Mouse (Mus musculus): ENCODE data around the gene Gp5. TPM values are rescaled to one million over a fixed set of nuclear protein-coding genes. Genes with fewer than 3 reads are reported as not detected.

Gp5 gene
- 49.0 and 59.2 TPM in 2 replicates for total RNA-seq (2012; rRNA removed)
- polyA plus RNA-seq (2012; ENCODE audit: insufficient read depth in 1 of 2, insufficient read length in 2 of 2, low read depth in 1 of 2, low replicate concordance in 2 of 2, missing spikeins in 1 of 2) = 10 to 100 TPM in 1 of 2 experiments, not detected in 1; 63.1 TPM

GRCm38 (mm10) chr16:30310647-30311046, at the start of gene Gp5:
Gene Gp5, minus strand, starts transcription at chr16:30310779.
- Histone ChIP-seq H3K27ac (ENCODE audit: control insufficient read depth, low read depth, low read length) (peak within 1 kb of the TSS; percentile 97), H3K9me3 (replicated peaks; ENCODE audit: insufficient read depth, low read length) (no peaks in the 10 kb centered on the region), H3K36me3 (ENCODE audit: control insufficient read depth in 1 of 2, insufficient read depth in 2 of 2, low read length in 2 of 2) (peaks cover 17 to 32% of the 10 kb centered on the region in 2 experiments), H3K9ac (ENCODE audit: control insufficient read depth, low read depth, low read length, poor library complexity, severe bottlenecking) (peak within 1 kb of the TSS; percentile 84), H3K79me2 (ENCODE audit: control insufficient read depth, insufficient read depth, low read length, poor library complexity) (peaks cover 31% of the 10 kb centered on the region), H3K4me1 (ENCODE audit: control insufficient read depth in 1 of 2, insufficient read depth in 2 of 2, low read length in 2 of 2) (peaks cover 23 to 33% of the 10 kb centered on the region in 2 experiments), H3K4me3 (ENCODE audit: control insufficient read depth in 1 of 2, insufficient read depth in 1 of 2, low read depth in 2 of 2, low read length in 2 of 2) (peak within 1 kb of the TSS; percentile 75 to 79), H3K27me3 (ENCODE audit: control insufficient read depth in 1 of 2, insufficient read depth in 2 of 2, low read length in 2 of 2) (no peaks in the 10 kb centered on the region)
- DNase-seq (ENCODE audit: low read depth, low spot score) = peak; percentile 90
- TF ChIP-seq NELFE (IDR thresholded peaks at IDR 0.05; ENCODE audit: low read depth, low read length) = peak; percentile 82
- peak; percentile 41 to 92; a peak in 3 of 4 replicates for TF ChIP-seq POLR2A (IDR thresholded peaks at IDR 0.05; ENCODE audit: control insufficient read depth in 1 of 2, insufficient read depth in 1 of 2, low read depth in 1 of 2, low read length in 2 of 2, poor library complexity in 1 of 2)
- TF ChIP-seq MYB (IDR thresholded peaks at IDR 0.05; ENCODE audit: low read depth, low read length) = no peak
- peak; percentile 100 for TF ChIP-seq GATA1 (IDR thresholded peaks at IDR 0.05; ENCODE audit: low read depth, low read length)
- TF ChIP-seq ZC3H11A (IDR thresholded peaks at IDR 0.05; ENCODE audit: low read depth, low read length) = no peak
- no peak for TF ChIP-seq USF1 (IDR thresholded peaks at IDR 0.05; ENCODE audit: low read depth, low read length)
- TF ChIP-seq MAZ (IDR thresholded peaks at IDR 0.05; ENCODE audit: low read depth, low read length) = 0 out of 2 replicates have a peak, but pooled peaks have one; percentile 8
- TF ChIP-seq E2F4 (IDR thresholded peaks at IDR 0.05; ENCODE audit: borderline replicate concordance, low read depth, low read length) = no peak
- TF ChIP-seq ZKSCAN1 (IDR thresholded peaks at IDR 0.05; ENCODE audit: low read depth, low read length) = no peak
- TF ChIP-seq UBTF (IDR thresholded peaks at IDR 0.05; ENCODE audit: borderline replicate concordance, insufficient read depth, low read depth, low read length) = no peak
- peak; percentile 68; the same call in 1 of the 2 replicates for TF ChIP-seq GABPA (IDR thresholded peaks at IDR 0.05; ENCODE audit: low read depth, low read length)
- 0 out of 2 replicates have a peak, but pooled peaks have one; percentile 9 for TF ChIP-seq MAX (IDR thresholded peaks at IDR 0.05; ENCODE audit: low read length)
- TF ChIP-seq RAD21 (IDR thresholded peaks at IDR 0.05; ENCODE audit: low read depth, low read length) = no peak
- peak; percentile 80; the same call in 1 of the 2 replicates for TF ChIP-seq MYC (IDR thresholded peaks at IDR 0.05; ENCODE audit: low read depth, low read length)
- TF ChIP-seq MAFK (IDR thresholded peaks at IDR 0.05; ENCODE audit: borderline replicate concordance, low read depth, low read length) = peak; percentile 81; the same call in 1 of the 2 replicates
- no peak for TF ChIP-seq CHD1 (IDR thresholded peaks at IDR 0.05; ENCODE audit: low read depth, low read length)
- peak; percentile 85 for TF ChIP-seq RCOR1 (IDR thresholded peaks at IDR 0.05; ENCODE audit: low read depth, low read length)
- TF ChIP-seq BHLHE40 (IDR thresholded peaks at IDR 0.05; ENCODE audit: borderline replicate concordance, low read depth, low read length) = peak; percentile 83
- peak; percentile 98 for TF ChIP-seq POLR2AphosphoS2 (IDR thresholded peaks at IDR 0.05; ENCODE audit: low read length)
- TF ChIP-seq USF2 (IDR thresholded peaks at IDR 0.05; ENCODE audit: borderline replicate concordance in 1 of 2, insufficient read depth in 1 of 2, low read depth in 1 of 2, low read length in 2 of 2) = no peak
- no peak; the same call in 1 of the 2 replicates for TF ChIP-seq SMC3 (IDR thresholded peaks at IDR 0.05; ENCODE audit: low read depth, low read length)
- peak; percentile 69 for TF ChIP-seq JUND (IDR thresholded peaks at IDR 0.05; ENCODE audit: low read depth, low read length)
- peak; percentile 48; the same call in 1 of the 2 replicates for TF ChIP-seq ELF1 (IDR thresholded peaks at IDR 0.05; ENCODE audit: low read depth, low read length)
- TF ChIP-seq SIN3A (IDR thresholded peaks at IDR 0.05; ENCODE audit: low read length) = peak; percentile 94
- TF ChIP-seq EP300 (IDR thresholded peaks at IDR 0.05; ENCODE audit: low read depth in 1 of 2, low read length in 2 of 2) = peak; percentile 98 to 99
- TF ChIP-seq ZMIZ1 (IDR thresholded peaks at IDR 0.05; ENCODE audit: low read depth, low read length) = peak; percentile 96
- peak; percentile 98 for TF ChIP-seq TCF12 (IDR thresholded peaks at IDR 0.05; ENCODE audit: low read depth, low read length)
- TF ChIP-seq KAT2A (conservative IDR thresholded peaks at IDR 0.05; ENCODE audit: low read depth, low read length) = 0 out of 2 replicates have a peak, but pooled peaks have one; percentile 34
- no peak for TF ChIP-seq CTCF (IDR thresholded peaks at IDR 0.05 in 2 of 3, conservative IDR thresholded peaks at IDR 0.05 in 1 of 3; ENCODE audit: control insufficient read depth in 1 of 3, insufficient read depth in 1 of 3, low read depth in 2 of 3, low read length in 3 of 3, poor library complexity in 1 of 3, severe bottlenecking in 1 of 3)
- peak; percentile 63 for TF ChIP-seq HCFC1 (IDR thresholded peaks at IDR 0.05; ENCODE audit: low read depth, low read length)
- TF ChIP-seq CHD2 (IDR thresholded peaks at IDR 0.05; ENCODE audit: low read length) = peak; percentile 42; the same call in 1 of the 2 replicates
- peak; percentile 93 for TF ChIP-seq TBP (IDR thresholded peaks at IDR 0.05; ENCODE audit: low read depth, low read length)
- peak; percentile 55; the same call in 1 of the 2 replicates for TF ChIP-seq MXI1 (IDR thresholded peaks at IDR 0.05; ENCODE audit: low read depth, low read length)
- no peak for TF ChIP-seq POLR2AphosphoS5 (IDR thresholded peaks at IDR 0.05; ENCODE audit: borderline replicate concordance, low read depth, low read length)
- TF ChIP-seq TAL1 (IDR thresholded peaks at IDR 0.05; ENCODE audit: low read length) = peak; percentile 89
- TF ChIP-seq MEF2A (IDR thresholded peaks at IDR 0.05; ENCODE audit: extremely low read depth, insufficient replicate concordance, low read depth, low read length, poor library complexity, severe bottlenecking) = no peak
- peak; percentile 56 for TF ChIP-seq ZNF384 (IDR thresholded peaks at IDR 0.05; ENCODE audit: low read depth, low read length)
